In genomic region chr17:71285929-71286328, GRCm38 (mm10) we compare ENCODE assay signal across 9 mouse cellular contexts. TPM values are rescaled to one million over a fixed set of nuclear protein-coding genes. Genes with fewer than 3 reads are reported as not detected.
DNase-seq lines count a peak whose midpoint lies in the region; ATAC-seq lines count a peak whose summit lies in the region.
"Had no signal": no experiment of that assay in that cellular context is flagged by ENCODE, and none has a peak within 500 bp of the region (broad histone marks: within the 10 kb centered on the region; RNA-seq: fewer than 3 reads in every experiment).

No protein-coding gene starts in this region.

- H3K36me3 ChIP-seq in embryonic facial prominence, embryonic 10.5 days (replicated peaks), result no peaks in the 10 kb centered on the region
- H3K36me3 ChIP-seq in heart, embryonic 16.5 days (ENCODE audit: control insufficient read depth, insufficient read depth), result no peaks in the 10 kb centered on the region
- H3K36me3 ChIP-seq in liver, embryonic 15.5 days (replicated peaks), result no peaks in the 10 kb centered on the region
- H3K36me3 ChIP-seq in hindbrain, embryonic 11.5 days (ENCODE audit: control insufficient read depth, insufficient read depth, low read length), result no peaks in the 10 kb centered on the region
- H3K36me3 ChIP-seq in midbrain, embryonic 13.5 days, result no peaks in the 10 kb centered on the region
- H3K36me3 ChIP-seq: limb, embryonic 13.5 days had no signal

- peaks cover 25% of the 10 kb centered on the region for H3K4me1 ChIP-seq in embryonic facial prominence, embryonic 10.5 days
- peaks cover 65% of the 10 kb centered on the region for H3K4me1 ChIP-seq in heart, embryonic 16.5 days (ENCODE audit: control insufficient read depth, insufficient read depth, low read length)
- peaks cover 78% of the 10 kb centered on the region for H3K4me1 ChIP-seq in liver, embryonic 15.5 days (replicated peaks)
- H3K4me1 ChIP-seq in hindbrain, embryonic 11.5 days (replicated peaks; ENCODE audit: control insufficient read depth, insufficient read depth, low read length), result no peaks in the 10 kb centered on the region
- H3K4me1 ChIP-seq in midbrain, embryonic 13.5 days (replicated peaks), result no peaks in the 10 kb centered on the region

- 73% methylated on average over 6 of the region's 6 CpGs for WGBS in embryonic facial prominence, embryonic 10.5 days
- 27% methylated on average over 6 of the region's 6 CpGs for WGBS in heart, embryonic 16.5 days
- 18% methylated on average over 6 of the region's 6 CpGs for WGBS in liver, embryonic 15.5 days (ENCODE audit: insufficient replicate concordance)
- WGBS in hindbrain, embryonic 11.5 days, result 76% methylated on average over 6 of the region's 6 CpGs
- 74% methylated on average over 6 of the region's 6 CpGs for WGBS in midbrain, embryonic 13.5 days

- H3K4me3 ChIP-seq in embryonic facial prominence, embryonic 10.5 days, result no peak overlapping the region
- no peak overlapping the region for H3K4me3 ChIP-seq in heart, embryonic 16.5 days (ENCODE audit: low read length)
- H3K4me3 ChIP-seq in liver, embryonic 15.5 days (replicated peaks), result no peak overlapping the region
- H3K4me3 ChIP-seq in hindbrain, embryonic 11.5 days (ENCODE audit: low read depth, low read length), result no peak overlapping the region
- no peak overlapping the region for H3K4me3 ChIP-seq in midbrain, embryonic 13.5 days (replicated peaks)
- H3K4me3 ChIP-seq: limb, embryonic 13.5 days had no signal

- H3K9me3 ChIP-seq in embryonic facial prominence, embryonic 10.5 days, result no peaks in the 10 kb centered on the region
- H3K9me3 ChIP-seq in heart, embryonic 16.5 days (replicated peaks; ENCODE audit: control insufficient read depth, low read length), result no peaks in the 10 kb centered on the region
- no peaks in the 10 kb centered on the region for H3K9me3 ChIP-seq in liver, embryonic 15.5 days (replicated peaks)
- H3K9me3 ChIP-seq in hindbrain, embryonic 11.5 days (ENCODE audit: control insufficient read depth, low read length), result no peaks in the 10 kb centered on the region
- H3K9me3 ChIP-seq in midbrain, embryonic 13.5 days, result no peaks in the 10 kb centered on the region
- H3K9me3 ChIP-seq: limb, embryonic 13.5 days had no signal

- intact Hi-C loops in left cerebral cortex, postnatal 10 days (cut with DNase I), result no loop called here

- peak; percentile 93 for DNase-seq in adipocyte (ENCODE audit: low spot score)
- DNase-seq in embryonic facial prominence, embryonic 10.5 days (ENCODE audit: low spot score), result no peak
- DNase-seq in left cerebral cortex, postnatal 10 days (ENCODE audit: extremely low spot score in 1 of 2, low spot score in 2 of 2), result no peak
- no peak for DNase-seq in ovary, postnatal 10 days (ENCODE audit: low spot score)
- no peak for DNase-seq in hindbrain, embryonic 11.5 days (ENCODE audit: low spot score)

- H3K9ac ChIP-seq in heart, embryonic 16.5 days (ENCODE audit: low read length), result peak overlapping the region; percentile 23; the same call in 1 of the 2 replicates
- peak overlapping the region; percentile 19; the same call in 1 of the 2 replicates for H3K9ac ChIP-seq in liver, embryonic 15.5 days
- no peak overlapping the region for H3K9ac ChIP-seq in hindbrain, embryonic 11.5 days (ENCODE audit: low read depth, low read length)
- no peak overlapping the region for H3K9ac ChIP-seq in midbrain, embryonic 13.5 days (replicated peaks)
- H3K9ac ChIP-seq: limb, embryonic 13.5 days had no signal

- H3K4me2 ChIP-seq in heart, embryonic 16.5 days (ENCODE audit: low read depth, low read length), result no peak overlapping the region
- peak overlapping the region; percentile 8; the same call in 1 of the 2 replicates for H3K4me2 ChIP-seq in liver, embryonic 15.5 days
- H3K4me2 ChIP-seq in hindbrain, embryonic 11.5 days (replicated peaks; ENCODE audit: low read depth, low read length), result no peak overlapping the region
- no peak overlapping the region for H3K4me2 ChIP-seq in midbrain, embryonic 13.5 days (replicated peaks)
- H3K4me2 ChIP-seq: limb, embryonic 13.5 days had no signal

- H3K27ac ChIP-seq in embryonic facial prominence, embryonic 10.5 days (replicated peaks), result peak overlapping the region; percentile 30; the same call in 1 of the 2 replicates
- peak overlapping the region; percentile 70 for H3K27ac ChIP-seq in heart, embryonic 16.5 days (ENCODE audit: low read length)
- peak overlapping the region; percentile 90 for H3K27ac ChIP-seq in liver, embryonic 15.5 days (replicated peaks)
- H3K27ac ChIP-seq in hindbrain, embryonic 11.5 days (ENCODE audit: low read depth, low read length), result no peak overlapping the region
- no peak overlapping the region for H3K27ac ChIP-seq in midbrain, embryonic 13.5 days
- H3K27ac ChIP-seq: limb, embryonic 13.5 days had no signal

- peak; percentile 84 for ATAC-seq in heart, embryonic 16.5 days (replicated peaks; ENCODE audit: extremely low read depth, insufficient read depth, low FRiP score)
- peak; percentile 53 for ATAC-seq in liver, embryonic 15.5 days (ENCODE audit: insufficient read depth)
- ATAC-seq in hindbrain, embryonic 11.5 days (ENCODE audit: low FRiP score), result no peak
- no peak for ATAC-seq in midbrain, embryonic 13.5 days

- H3K27me3 ChIP-seq in embryonic facial prominence, embryonic 10.5 days (replicated peaks; ENCODE audit: low read depth, poor library complexity, severe bottlenecking), result no peaks in the 10 kb centered on the region
- H3K27me3 ChIP-seq in heart, embryonic 16.5 days (ENCODE audit: control insufficient read depth, insufficient read depth, low read length), result no peaks in the 10 kb centered on the region
- H3K27me3 ChIP-seq in liver, embryonic 15.5 days, result no peaks in the 10 kb centered on the region
- H3K27me3 ChIP-seq in hindbrain, embryonic 11.5 days (ENCODE audit: control insufficient read depth, insufficient read depth, low read length), result no peaks in the 10 kb centered on the region
- H3K27me3 ChIP-seq in midbrain, embryonic 13.5 days, result no peaks in the 10 kb centered on the region
- H3K27me3 ChIP-seq: limb, embryonic 13.5 days had no signal

RNA-seq across cellular contexts. Expression of gene Emilin2, which starts 25.8 kb away (rescaled TPM):
- 22.2 and 23.8 TPM in 2 replicates for polyA plus RNA-seq in embryonic facial prominence, embryonic 10.5 days (2016; fragmentation: Nextera tagmentation; extraction: Ambion mirVana)
- polyA plus RNA-seq in heart, embryonic 16.5 days (2015; fragmentation: Nextera tagmentation; extraction: Ambion mirVana), result 35.5 and 38.7 TPM in 2 replicates
- 23.9 and 29.7 TPM in 2 replicates for polyA plus RNA-seq in liver, embryonic 15.5 days (2015; fragmentation: Nextera tagmentation; extraction: Ambion mirVana)
- total RNA-seq in left cerebral cortex, postnatal 10 days (2021), result 1 to 10 TPM; 2.4 to 2.7 TPM
- 7.8 and 11.2 TPM in 2 replicates for polyA plus RNA-seq in hindbrain, embryonic 11.5 days (2014; fragmentation: Nextera tagmentation; extraction: Ambion mirVana)
- polyA plus RNA-seq in midbrain, embryonic 13.5 days (2015; fragmentation: Nextera tagmentation; extraction: Ambion mirVana), result 2.0 and 2.5 TPM in 2 replicates

Comparison
In these comparisons a context has a peak if more than half of its experiments do, and no peak if none do; other contexts are left out.
1. H3K27ac ChIP-seq: peak in embryonic facial prominence, embryonic 10.5 days (single experiment), heart, embryonic 16.5 days (single experiment) and liver, embryonic 15.5 days (single experiment); none in hindbrain, embryonic 11.5 days (single experiment) and midbrain, embryonic 13.5 days (single experiment).
2. ATAC-seq: peak in heart, embryonic 16.5 days (single experiment) and liver, embryonic 15.5 days (single experiment); none in hindbrain, embryonic 11.5 days (single experiment) and midbrain, embryonic 13.5 days (single experiment).
3. H3K9ac ChIP-seq: peak in heart, embryonic 16.5 days (single experiment) and liver, embryonic 15.5 days (single experiment); none in hindbrain, embryonic 11.5 days (single experiment) and midbrain, embryonic 13.5 days (single experiment).